ENCODE assay signal across 9 mouse cellular contexts in genomic region chr11:8689515-8689914, GRCm38 (mm10). TPM values are rescaled to one million over a fixed set of nuclear protein-coding genes. Genes with fewer than 3 reads are reported as not detected.
DNase-seq lines count a peak whose midpoint lies in the region; ATAC-seq and TF ChIP-seq lines count a peak whose summit lies in the region.
"Had no signal": no experiment of that assay in that cellular context is flagged by ENCODE, and none has a peak within 500 bp of the region (broad histone marks: within the 10 kb centered on the region; RNA-seq: fewer than 3 reads in every experiment).

No protein-coding gene starts in this region.

- peak overlapping the region; percentile 41 for H3K4me3 ChIP-seq in E14TG2a.4 (replicated peaks; ENCODE audit: low read length)
- H3K4me3 ChIP-seq in liver, adult 2 months (ENCODE audit: insufficient read depth, low read depth, low read length): no peak overlapping the region
- H3K4me3 ChIP-seq: hindbrain, embryonic 10.5 days had no signal

- TF ChIP-seq CTCF in E14TG2a.4 (conservative IDR thresholded peaks at IDR 0.05; ENCODE audit: low read length): no peak
- TF ChIP-seq CTCF in liver, adult 2 months (IDR thresholded peaks at IDR 0.05; ENCODE audit: low read depth, low read length): no peak

- 0 out of 2 replicates have a peak, but pooled peaks cover 3% of the 10 kb centered on the region for H3K9me3 ChIP-seq in E14TG2a.4 (ENCODE audit: low read length)
- H3K9me3 ChIP-seq: hindbrain, embryonic 10.5 days had no signal

- H3K27me3 ChIP-seq in E14TG2a.4 (ENCODE audit: insufficient read depth, low read length): 0 out of 2 replicates have a peak, but pooled peaks cover 3% of the 10 kb centered on the region
- H3K27me3 ChIP-seq in liver, adult 2 months (ENCODE audit: control insufficient read depth, insufficient read depth, low read length): no peaks in the 10 kb centered on the region

- 0 out of 2 replicates have a peak overlapping the region, but pooled peaks have one; percentile 0 for H3K9ac ChIP-seq in liver, adult 2 months (ENCODE audit: low read depth, low read length)

- no peak for ATAC-seq in erythroid progenitor cell, adult 5-6 weeks (replicated peaks; ENCODE audit: low FRiP score, poor library complexity, severe bottlenecking)

- no peaks in the 10 kb centered on the region for H3K36me3 ChIP-seq in E14TG2a.4 (ENCODE audit: insufficient read depth, low read length)
- H3K36me3 ChIP-seq in liver, adult 2 months (ENCODE audit: control insufficient read depth, insufficient read depth, low read length): no peaks in the 10 kb centered on the region
- H3K36me3 ChIP-seq: hindbrain, embryonic 10.5 days had no signal

- DNase-seq in adrenal gland, adult 2 months: peak; percentile 35
- no peak for DNase-seq in adrenal gland, adult 8-10 months
- peak; percentile 18 for DNase-seq in liver, adult 2 months (ENCODE audit: extremely low read depth, low read depth, low spot score)
- peak; percentile 44 to 63 for DNase-seq in natural killer cell, adult 2 months (ENCODE audit: low spot score in 2 of 2)
- no peak for DNase-seq in c-Kit-positive CD71-positive TER-119-positive erythroid progenitor cells, embryonic 14.5 days (ENCODE audit: low spot score)
- DNase-seq in cerebellum, postnatal 36 days: no peak

- H3K79me2 ChIP-seq in liver, adult 2 months (ENCODE audit: control insufficient read depth, insufficient read depth, low read length): no peaks in the 10 kb centered on the region

- TF ChIP-seq POLR2A in liver, adult 2 months (IDR thresholded peaks at IDR 0.05; ENCODE audit: extremely low read depth, insufficient read depth, low read length): no peak

- peaks cover 69% of the 10 kb centered on the region for H3K4me1 ChIP-seq in E14TG2a.4 (replicated peaks; ENCODE audit: low read depth, low read length)
- no peaks in the 10 kb centered on the region for H3K4me1 ChIP-seq in liver, adult 2 months (ENCODE audit: control insufficient read depth, insufficient read depth, low read length)

- H3K27ac ChIP-seq in liver, adult 2 months (replicated peaks; ENCODE audit: insufficient read depth, low read depth, low read length): peak overlapping the region; percentile 38
- H3K27ac ChIP-seq: hindbrain, embryonic 10.5 days had no signal

- 72% methylated on average over 7 of the region's 7 CpGs for WGBS in liver, adult 2 months

RNA-seq across cellular contexts. Expression of gene Tns3, which starts 25.2 kb away (rescaled TPM):
- 10 to 100 TPM; 57.2 to 67.7 TPM for total RNA-seq in adrenal gland, adult 2 months (2021)
- polyA plus RNA-seq in adrenal gland, adult 2 months (2012; rRNA removed): 39.2 and 44.2 TPM in 2 replicates
- total RNA-seq in adrenal gland, adult 8-10 months (2022): 100 to 1,000 TPM in 1 of 4 experiments, 10 to 100 TPM in 3; 52.3 to 101 (median 81.1) TPM
- total RNA-seq in liver, adult 2 months (2014; rRNA removed): 15.3 and 19.7 TPM in 2 replicates
- 12.8 and 14.6 TPM in 2 replicates for polyA plus RNA-seq in liver, adult 2 months (2012; rRNA removed)
- 6.1 and 6.3 TPM in 2 replicates for total RNA-seq in erythroid progenitor cell, adult 5-6 weeks (2015; ENCODE audit: low replicate concordance)
- 1.7 and 5.1 TPM in 2 replicates for total RNA-seq in erythroid progenitor cell, adult 5-6 weeks (2017; ENCODE audit: low replicate concordance)

Comparison
In these comparisons a context has a peak if more than half of its experiments do, and no peak if none do; other contexts are left out.
1. DNase-seq: peak in adrenal gland, adult 2 months (single experiment), liver, adult 2 months (single experiment) and natural killer cell, adult 2 months (2 of 2); none in adrenal gland, adult 8-10 months (single experiment), c-Kit-positive CD71-positive TER-119-positive erythroid progenitor cells, embryonic 14.5 days (single experiment) and cerebellum, postnatal 36 days (0 of 2).